Mouse (Mus musculus) stomach, postnatal 0 days (tissue): ENCODE measurements around the gene Maff.

Source experiments
- CTCF ChIP-seq: IDR thresholded peaks from 2 replicates; pipeline ENCODE4 v1.5.1; 2016; ENCODE audit warnings: antibody characterized with exemption, low read depth, mild to moderate bottlenecking, moderate library complexity
- EP300 ChIP-seq: optimal IDR thresholded peaks from 2 replicates; pipeline ENCODE3; 2016; ENCODE audit warnings: antibody characterized with exemption

DNA sequence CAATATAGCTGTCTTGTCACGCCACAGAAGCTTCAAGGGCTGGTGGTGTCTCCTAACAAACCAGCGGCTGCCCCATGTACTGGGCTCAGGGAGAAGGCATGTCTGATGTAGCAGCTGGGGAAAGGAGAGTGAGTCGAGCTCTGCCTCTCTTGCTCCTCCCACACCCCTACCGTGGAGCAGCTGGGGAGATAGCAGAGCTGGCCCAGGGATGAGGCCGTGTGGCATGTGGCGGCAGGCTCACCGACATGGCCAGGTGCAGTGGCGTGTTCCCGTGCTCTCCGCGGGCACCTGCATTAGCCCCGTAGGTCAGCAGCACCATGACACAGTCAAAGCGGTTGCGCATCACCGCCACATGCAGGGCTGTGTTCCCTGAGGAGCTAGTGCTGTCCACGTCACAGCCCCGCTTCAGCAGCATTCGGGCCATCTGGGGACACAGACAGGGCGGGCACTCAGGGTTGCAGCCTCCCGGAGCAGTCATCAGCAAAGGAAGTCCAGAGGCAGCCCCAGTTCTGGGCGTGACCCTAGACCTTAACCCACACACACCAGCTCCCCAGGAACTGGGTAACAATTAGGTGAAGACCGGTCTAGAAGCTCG lies 40.3 kb upstream of the Maff start:
- TF ChIP-seq CTCF = no peak
- TF ChIP-seq EP300 = no peak
